Mouse (Mus musculus) urinary bladder, postnatal 25 days (tissue): Measurements from ENCODE around the gene Lcn2.

Experiments
- DNase-seq: peaks from one replicate; pipeline ENCODE4 v3.0.0; 2022; ENCODE audit warnings: low spot score

Lcn2 gene

DNA sequence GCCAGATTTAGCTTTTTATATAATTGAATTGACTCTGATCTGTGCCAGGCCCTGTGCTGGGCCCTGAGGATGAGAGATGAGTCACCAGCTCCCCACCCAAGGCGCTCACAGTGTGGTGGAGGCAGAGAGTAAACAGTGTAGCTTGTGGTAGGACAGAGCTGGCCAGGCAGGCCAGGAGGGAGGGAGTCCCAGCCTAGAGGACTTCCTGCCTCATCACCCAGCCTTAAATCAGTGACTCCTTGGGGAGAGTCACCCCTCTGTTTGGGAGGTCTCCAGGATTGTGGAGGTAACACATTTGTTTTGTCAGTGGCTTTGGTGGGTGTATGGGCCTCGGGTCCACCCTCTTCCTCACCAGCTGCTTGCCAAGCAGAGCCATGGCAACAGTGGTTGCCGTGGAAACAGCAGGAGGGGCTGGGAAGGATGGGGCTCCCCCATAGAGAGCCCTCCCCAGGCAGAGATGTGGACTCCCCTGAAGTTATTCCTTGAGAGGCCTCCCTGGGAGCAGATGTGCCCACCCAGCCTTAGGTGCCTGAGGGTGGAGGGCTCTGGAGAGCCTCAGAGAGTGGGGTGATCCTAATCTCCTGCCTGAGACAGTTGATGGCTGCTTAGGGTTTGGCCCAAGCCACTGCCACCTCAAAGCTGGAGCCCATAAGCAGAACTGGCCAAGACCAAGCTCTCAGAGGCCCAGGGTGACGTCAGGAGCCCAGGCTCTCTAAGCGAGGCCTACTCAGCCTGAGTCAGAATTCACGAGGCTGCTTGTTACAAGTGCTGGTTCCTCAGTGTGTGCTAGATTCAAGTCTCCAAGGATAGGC is 45.3 kb downstream of the Lcn2 start:
- DNase-seq: no peak

DNA sequence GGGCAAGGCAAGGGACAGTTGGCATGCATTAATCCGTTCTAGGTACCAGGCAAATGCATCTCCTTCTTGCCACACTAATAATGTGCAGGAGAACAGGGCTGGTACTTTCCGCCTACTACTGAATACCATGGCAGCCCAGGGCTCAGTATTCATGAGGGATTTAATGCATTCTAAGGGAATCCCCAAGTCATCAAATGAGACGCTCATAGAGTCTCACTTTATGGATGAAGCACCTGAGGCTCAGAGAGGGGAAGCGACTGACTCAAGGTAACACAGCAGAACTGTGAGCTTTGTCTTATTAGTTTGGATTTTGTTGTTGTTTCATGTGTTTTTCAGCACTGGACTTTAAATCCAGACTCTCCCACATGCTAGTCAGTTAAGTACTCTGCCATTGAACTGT is 46.0 kb downstream of the Lcn2 start:
- no peak for DNase-seq

DNA sequence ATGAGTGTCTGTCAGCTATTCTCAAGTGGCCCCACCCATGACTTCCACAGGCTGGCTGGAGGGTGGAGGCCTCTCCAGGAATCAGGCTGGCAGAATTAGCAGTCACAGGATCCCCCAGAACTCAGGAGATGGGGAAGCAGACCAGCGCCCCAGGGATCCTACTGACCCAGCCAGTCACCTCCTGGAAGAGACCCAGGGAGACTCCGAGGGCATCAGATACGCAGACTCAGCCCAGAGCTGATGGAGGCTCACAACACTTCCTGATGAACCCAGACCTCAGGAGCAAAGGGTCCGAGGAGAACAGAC is 46.5 kb downstream of the Lcn2 start:
- no peak for DNase-seq

DNA sequence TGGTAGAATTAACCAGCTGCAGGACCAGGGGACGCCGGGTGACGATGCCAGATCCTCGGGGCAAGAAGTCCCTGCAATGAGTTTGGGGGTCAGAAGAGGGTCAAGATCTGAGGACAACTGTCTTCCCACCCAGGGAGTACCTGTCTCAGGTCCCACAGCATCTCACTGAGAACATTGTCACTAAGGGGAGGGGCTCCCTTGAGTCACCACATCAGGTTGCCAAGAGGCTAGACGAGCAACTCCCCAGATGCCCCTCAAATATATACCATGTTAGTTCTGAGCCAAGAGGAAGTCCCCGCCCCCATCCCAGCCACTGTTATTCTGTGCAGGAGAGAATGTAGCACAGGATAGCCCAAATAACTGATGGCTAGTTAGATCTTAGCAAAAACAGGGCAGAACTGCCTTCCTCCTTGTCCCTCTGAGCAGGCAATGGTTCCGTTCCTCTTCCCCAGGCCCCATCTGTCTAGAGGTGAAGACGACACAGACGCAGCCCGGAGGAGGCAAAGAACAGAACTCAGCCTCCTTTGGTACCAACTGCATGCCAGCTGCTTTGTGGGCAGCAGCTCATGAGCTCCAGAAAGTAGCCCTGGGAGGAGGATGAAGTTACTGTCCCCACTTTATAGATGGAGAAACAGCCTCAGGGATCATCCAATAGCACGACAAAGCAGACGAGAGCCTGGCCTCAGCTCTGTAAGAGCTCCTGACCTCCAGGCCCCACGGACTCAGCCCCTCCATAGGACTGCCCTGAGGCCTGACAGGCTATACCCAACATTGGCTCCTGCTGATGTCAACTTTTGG is 47.0 kb downstream of the Lcn2 start:
- no peak for DNase-seq

DNA sequence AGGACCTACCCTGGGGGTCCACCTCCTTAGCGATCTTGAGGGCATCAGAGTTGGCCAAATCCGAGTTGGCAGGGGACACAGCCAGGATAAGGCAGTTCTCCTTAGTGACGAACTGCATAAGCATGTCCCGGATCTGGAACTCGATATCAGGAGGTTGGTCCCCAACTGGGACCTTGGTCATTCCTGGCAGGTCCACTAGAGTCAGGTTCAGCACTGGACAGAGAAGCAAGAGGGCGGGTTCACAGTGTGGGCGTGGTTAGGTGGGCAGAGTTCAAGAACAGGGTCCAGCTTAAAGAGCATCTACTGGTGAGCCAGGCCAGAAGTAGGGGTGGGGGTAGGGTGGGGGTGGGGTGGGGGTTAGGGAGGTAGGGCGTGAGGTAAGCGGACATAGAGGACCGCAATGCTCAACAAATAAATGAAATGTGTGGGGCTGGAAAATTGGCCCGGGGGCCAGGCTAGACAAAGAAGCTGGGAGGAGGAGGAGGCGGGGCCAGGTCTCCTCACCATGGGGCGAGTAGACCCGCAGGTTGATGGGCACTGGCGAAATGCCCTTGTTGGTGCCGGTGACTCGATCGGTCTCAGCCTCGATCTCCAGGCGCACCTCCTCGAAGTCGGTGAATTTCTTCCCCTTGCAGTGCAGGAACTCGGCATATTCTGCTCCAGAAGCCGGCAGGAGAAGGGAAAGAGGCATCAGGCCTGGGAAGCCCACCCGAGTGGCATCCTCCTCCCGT is 48.0 kb downstream of the Lcn2 start:
- DNase-seq: no peak

DNA sequence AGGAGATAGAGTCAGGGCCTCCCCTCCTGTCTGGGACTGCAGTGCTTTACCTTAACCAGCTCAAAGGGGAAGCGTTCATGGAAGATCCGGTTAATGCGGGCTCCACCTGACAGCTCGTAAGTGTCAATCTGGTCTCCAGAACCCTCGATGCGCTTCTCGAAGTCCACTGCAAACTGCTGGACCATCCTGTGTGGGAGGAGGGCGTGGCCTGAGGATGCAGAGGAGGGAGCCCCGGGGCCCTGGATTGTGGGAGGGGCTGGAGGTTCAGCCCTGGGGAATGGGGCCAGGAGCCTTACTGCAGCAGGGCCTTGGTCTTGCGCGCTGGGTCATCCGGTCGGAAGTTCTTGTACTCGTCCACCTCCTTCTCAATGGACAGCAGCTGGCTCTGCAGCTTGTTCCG is 52.2 kb downstream of the Lcn2 start:
- DNase-seq: peak; percentile 25
